Mouse (Mus musculus) T-helper 2 cell (primary cell): Measurements from ENCODE around the gene Psmb11.

Experiments used
- in situ Hi-C: fragments of 300-600 bp; cut with MboI, MseI; formaldehyde crosslinking; loops from one replicate; pipeline ENCODE4 v1.15.1; 2025; ENCODE audit warnings: high pct_unique_total_duplicates

Psmb11 gene

DNA sequence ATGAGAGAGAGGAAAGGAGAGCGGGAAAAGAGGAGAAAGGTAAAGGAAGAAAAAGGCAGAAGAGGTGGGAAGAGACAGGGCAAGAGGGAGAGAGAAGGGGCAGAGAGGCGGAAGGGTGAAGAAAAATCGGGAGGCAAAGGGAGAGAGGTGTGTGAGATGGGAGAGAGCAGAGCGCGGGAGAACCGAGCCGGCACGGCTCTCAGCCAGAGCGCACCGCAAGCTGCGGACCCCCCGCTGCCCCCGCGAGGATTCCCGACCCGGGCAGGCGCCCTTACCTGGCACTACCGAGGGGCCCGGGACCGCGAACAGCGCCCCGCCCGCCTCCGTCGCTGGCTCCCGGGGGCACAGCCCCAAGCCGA lies 19.7 kb downstream of the Psmb11 start, which contains the start of gene Gm17606:
Gene Gm17606, plus strand, starts transcription at position 7 of the 359 bp plus-strand sequence.
- in situ Hi-C loops, result loop anchor here (5.0 kb wide), 1 partner anchor 69 kb away; no protein-coding TSS in a partner anchor

- in situ Hi-C loops, result loop anchor here (5.0 kb wide), 1 partner anchor 69 kb away; no protein-coding TSS in a partner anchor
Measured at GRCm38 (mm10) chr14:54641305-54641969, 20.2 kb downstream of the Psmb11 start, which contains the start of gene Cdh24. Gene Cdh24, minus strand, starts transcription at chr14:54641364.

DNA sequence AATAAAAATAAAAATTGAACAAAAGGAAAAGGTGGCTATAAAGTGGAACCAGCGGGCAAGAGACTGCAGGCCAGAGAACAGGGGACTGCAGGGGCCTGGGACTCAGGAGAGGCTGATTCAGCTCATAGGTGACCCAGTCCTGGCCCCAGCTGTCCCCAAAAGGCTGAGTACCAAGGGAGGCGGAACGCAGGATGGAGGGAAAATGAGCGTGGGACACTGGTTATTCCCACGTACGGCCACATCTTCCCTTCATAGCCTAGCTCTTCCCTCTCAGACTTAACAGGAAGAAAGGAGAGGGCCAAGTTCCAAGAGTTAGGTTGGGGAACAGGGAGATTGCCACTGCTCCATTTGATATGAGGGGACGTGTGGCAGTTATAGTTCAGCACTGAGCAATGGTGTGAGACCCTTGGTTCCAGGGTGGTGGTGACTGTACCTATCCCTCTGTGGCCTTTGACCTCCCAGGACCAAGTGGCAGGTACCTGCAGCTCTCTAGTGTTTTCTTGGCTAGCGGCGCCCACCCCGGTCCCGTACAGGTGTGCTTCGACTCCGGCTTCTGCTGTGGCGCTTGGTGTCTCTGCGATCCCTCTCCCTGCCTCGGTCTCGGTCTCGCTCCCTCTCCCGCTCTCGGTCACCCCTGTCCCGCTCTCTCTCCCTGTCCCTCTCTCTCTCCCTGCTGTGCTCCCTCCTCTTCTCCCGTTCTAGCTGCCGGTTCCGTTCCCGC lies 21.2 kb downstream of the Psmb11 start:
- in situ Hi-C loops, result loop anchor here (5.0 kb wide), 1 partner anchor 70 kb away; no protein-coding TSS in a partner anchor

GRCm38 (mm10) chr14:54643011-54643410 lies 21.8 kb downstream of the Psmb11 start:
- in situ Hi-C loops, result loop anchor here (5.0 kb wide), 1 partner anchor 71 kb away; no protein-coding TSS in a partner anchor

- in situ Hi-C loops, result loop anchor here (5.0 kb wide), 1 partner anchor 72 kb away; no protein-coding TSS in a partner anchor
Measured at GRCm38 (mm10) chr14:54644294-54644693, 23.1 kb downstream of the Psmb11 start.

GRCm38 (mm10) chr14:54646455-54646854 lies 25.2 kb downstream of the Psmb11 start:
- in situ Hi-C loops, result no loop called here

- in situ Hi-C loops, result no loop called here
Measured at GRCm38 (mm10) chr14:54646898-54647636, 25.8 kb downstream of the Psmb11 start.

- in situ Hi-C loops, result no loop called here
Measured at GRCm38 (mm10) chr14:54647900-54648299, 26.7 kb downstream of the Psmb11 start.

DNA sequence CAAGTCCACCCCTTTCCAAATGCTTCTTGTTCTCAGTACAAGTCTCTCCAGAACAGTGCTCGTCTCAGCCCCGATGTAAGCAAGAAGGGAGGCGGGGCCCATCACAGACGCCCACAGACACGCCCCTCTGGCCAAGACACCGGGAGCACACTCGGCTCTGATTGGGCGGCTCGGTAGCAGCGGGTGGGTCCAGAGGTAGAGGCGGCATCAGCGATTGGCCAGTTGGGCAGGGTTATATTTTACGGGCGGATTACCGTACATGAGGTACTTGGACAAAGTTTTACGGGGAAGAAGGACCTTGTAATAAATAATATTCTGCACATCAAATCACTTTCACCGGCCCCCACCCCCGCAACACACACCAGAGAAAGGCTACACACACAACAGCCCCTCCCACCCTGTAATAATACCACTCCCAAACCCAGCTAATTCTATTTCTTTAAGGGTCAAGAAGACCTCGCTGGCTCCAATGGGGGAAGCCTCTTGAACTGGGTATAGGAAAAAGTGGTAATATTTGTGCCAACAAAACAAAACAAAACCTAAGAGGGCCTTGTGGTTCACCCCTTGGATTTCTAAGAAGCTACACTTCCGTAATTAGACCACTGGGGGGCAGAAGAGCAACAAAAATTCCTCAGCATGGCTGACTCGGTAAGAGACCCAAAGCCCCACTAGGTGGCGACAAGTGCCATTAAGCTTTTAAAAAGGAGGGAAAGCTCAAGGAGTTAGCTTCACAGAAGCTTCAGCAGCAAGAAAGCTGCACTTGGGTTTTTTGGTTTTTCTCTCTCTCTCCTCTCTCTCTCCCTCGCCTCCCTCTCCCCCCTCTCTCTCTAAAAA lies 29.6 kb downstream of the Psmb11 start:
- in situ Hi-C loops, result loop anchor here (5.0 kb wide), 1 partner anchor 46 kb away; the partner anchor contains the start of gene Gm29776

- in situ Hi-C loops, result loop anchor here (5.0 kb wide), 1 partner anchor 46 kb away; the partner anchor contains the start of gene Gm29776
Measured at GRCm38 (mm10) chr14:54651556-54651955, 30.3 kb downstream of the Psmb11 start.

DNA sequence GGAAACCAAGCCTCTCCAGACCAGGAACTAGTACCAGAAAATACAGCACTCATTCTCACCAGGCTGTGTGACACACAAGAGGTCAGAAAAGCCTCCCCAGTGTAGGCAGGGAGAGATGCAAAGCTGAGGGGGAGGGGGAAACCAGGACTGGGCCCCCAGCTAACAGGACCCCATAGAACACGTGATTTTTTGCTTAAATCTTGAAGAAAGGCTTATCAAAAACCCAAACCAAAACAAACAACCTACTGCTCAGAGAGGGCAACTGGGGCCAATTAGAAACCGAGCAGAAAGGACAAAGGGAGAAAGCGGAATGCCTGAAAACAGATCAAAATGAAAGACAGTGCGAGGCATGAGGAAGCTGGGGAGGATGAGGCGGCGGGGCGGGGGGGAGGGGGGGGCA lies 31.6 kb downstream of the Psmb11 start:
- in situ Hi-C loops, result loop anchor here (5.0 kb wide), 1 partner anchor 45 kb away; the partner anchor contains the start of gene Gm29776

- in situ Hi-C loops, result loop anchor here (5.0 kb wide), 1 partner anchor 44 kb away; the partner anchor contains the start of gene Gm29776
Measured at GRCm38 (mm10) chr14:54653496-54653895, 32.3 kb downstream of the Psmb11 start.

DNA sequence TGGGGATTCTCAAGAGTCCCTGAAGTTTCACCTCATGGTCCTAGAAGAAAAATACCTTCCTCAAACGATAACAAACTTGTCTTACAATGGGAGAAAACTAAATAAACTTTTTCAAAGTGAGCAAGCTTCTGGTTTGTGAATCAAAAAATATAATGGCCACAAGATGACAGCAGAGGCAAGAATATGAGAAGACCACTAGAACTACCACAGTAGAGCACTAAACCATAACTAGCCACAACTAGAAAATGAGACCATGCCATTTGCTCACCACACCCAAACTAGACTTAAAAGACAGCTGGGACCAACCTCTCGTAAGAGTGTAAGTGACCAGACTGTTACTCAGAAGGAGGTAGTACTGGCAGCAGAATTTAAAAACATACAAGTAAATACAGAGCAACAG lies 38.8 kb downstream of the Psmb11 start:
- in situ Hi-C loops, result no loop called here

- in situ Hi-C loops, result no loop called here
Measured at GRCm38 (mm10) chr14:54664477-54665222, 43.4 kb downstream of the Psmb11 start.

- in situ Hi-C loops, result no loop called here
Measured at GRCm38 (mm10) chr14:54669381-54669780, 48.1 kb downstream of the Psmb11 start.

GRCm38 (mm10) chr14:54674317-54674716 lies 53.1 kb downstream of the Psmb11 start:
- in situ Hi-C loops, result no loop called here

GRCm38 (mm10) chr14:54676290-54676689 lies 55.1 kb downstream of the Psmb11 start:
- in situ Hi-C loops, result no loop called here

DNA sequence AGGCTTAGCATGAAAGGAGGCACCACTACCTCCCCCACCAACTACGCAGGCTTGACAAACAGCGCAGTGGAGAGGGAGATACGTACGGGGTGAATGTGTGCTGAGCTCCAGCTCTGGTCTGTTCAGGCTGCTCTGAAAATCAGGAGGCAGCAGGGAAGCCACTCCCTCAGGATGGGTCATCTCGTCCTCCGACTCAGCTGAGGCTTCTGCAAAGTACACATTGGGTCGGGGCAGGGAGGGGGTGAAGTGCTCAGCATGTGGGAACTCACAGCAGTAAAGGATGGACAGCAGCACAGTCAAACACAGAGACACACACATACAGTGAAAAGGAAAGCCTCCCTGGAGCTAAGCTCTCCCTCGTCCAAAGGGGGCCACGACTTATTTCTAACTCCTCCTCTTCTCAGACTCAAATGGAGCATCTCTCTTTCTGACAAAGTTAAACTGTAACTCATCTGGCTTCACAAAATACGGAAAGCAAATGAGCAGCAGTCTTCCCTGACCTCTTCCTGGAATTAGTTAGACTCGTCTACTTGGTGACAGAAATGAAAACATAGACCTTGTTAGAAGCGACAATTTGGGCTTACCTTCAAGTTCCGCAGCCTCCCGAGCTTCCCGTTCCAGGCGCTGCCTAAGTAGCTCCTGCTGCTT lies 57.5 kb downstream of the Psmb11 start:
- in situ Hi-C loops, result no loop called here
